Mouse (Mus musculus) embryonic fibroblast, embryonic 13.5 days (primary cell): ENCODE data around the gene Stk24.

Experiments
- CTCF ChIP-seq: IDR thresholded peaks from 2 replicates; pipeline ENCODE4 v1.5.1; 2011; ENCODE audit warnings: mild to moderate bottlenecking, control low read depth, low read length, moderate library complexity, borderline replicate concordance; ENCODE audit not compliant: insufficient read depth
- POLR2A ChIP-seq: IDR thresholded peaks from 2 replicates; pipeline ENCODE4 v1.6.1; 2011; ENCODE audit warnings: low read depth, mild to moderate bottlenecking, control low read depth, low read length, moderate library complexity

DNA sequence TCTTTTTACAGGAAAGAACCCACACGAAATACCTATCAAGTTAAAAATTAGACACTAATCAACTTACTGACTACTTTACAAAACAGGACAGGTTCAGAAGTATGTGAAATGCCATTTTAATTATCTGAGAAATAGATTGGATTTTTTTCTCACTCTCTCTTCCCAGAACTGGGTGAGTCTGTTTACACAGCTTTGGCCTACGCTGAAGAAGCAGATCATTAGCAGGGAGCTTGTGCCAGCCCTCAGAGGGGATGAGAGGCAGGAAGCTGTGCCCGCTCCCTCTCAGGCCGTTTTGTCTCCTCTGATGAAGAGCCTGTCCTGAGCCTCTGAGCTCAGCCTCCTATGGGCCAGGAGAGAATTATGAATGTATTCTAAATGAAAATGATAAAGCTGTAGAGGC is 128.1 kb downstream of the Stk24 start:
- TF ChIP-seq CTCF (no peak), POLR2A (no peak)
